Mouse (Mus musculus) spleen, adult 18-20 months (tissue): ENCODE results near the gene Pdia2.
A peak's percentile ranks its signal among the peaks of the same experiment; 100 is the strongest.
"Not testable (repeated sequence)": the region's sequence is repeated elsewhere in the genome, so short reads cannot be mapped to it uniquely, and the experiment has no call there.

ENCODE experiments used
- DNase-seq, 2 experiments: peaks; one replicate each; pipeline ENCODE4 v3.0.0; 2022; ENCODE audit warnings: mixed read lengths in 2 of 2

Gene Pdia2

GRCm38 (mm10) chr17:26200831-26201705 is 2.2 kb upstream of the Pdia2 start:
- DNase-seq: peak in 1 of 2 experiments; percentile 19

DNA sequence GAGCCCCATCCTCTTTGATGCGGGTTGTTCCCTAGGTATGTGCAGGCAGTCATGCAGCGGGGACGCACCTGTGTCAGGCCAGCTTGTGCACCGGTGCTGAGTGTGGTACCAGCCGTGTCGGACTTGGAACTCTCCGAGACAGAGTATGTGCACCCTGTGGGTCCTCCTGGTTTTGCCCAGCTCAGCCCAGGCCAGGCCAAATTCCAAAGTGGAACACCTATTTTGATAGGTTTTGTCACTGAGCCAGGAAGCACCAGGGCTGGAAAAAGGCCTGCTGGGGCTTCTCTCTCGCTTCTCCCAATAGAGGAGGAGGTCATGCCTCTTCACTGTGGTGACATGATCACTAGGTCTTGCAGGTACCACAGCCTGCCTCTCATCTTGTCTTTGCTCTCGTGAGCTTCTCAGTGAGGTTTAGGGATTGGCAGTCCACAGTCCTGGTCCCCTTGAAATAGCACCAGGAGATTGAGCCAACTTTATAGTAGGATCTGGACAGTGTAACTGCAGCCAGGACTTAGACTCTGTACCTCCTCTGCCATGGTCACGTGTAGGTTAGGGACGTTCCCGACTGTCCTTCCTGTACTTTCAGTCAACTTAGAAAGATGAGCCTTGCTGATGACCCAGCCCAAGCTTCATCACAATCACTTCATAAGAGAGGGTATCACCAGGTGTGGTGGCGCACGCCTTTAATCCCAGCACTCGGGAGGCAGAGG is 6.3 kb downstream of the Pdia2 start:
- no peak for DNase-seq

DNA sequence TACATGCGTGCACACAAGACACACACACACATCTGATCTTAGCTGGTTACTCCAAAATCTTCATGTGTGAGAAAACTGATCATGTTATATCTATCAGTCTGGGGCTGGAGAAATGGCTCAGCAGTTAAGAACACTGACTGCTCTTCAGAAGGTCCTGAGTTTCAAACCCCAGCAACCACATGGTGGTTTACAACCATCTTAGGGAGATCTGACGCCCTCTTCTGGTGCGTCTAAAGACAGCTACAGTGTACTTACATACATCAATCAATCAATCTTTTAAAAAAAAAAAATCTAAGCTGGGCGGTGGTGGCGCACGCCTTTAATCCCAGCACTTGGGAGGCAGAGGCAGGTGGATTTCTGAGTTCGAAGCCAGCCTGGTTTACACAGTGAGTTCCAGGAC is 7.4 kb downstream of the Pdia2 start:
- DNase-seq: not testable (repeated sequence)

DNA sequence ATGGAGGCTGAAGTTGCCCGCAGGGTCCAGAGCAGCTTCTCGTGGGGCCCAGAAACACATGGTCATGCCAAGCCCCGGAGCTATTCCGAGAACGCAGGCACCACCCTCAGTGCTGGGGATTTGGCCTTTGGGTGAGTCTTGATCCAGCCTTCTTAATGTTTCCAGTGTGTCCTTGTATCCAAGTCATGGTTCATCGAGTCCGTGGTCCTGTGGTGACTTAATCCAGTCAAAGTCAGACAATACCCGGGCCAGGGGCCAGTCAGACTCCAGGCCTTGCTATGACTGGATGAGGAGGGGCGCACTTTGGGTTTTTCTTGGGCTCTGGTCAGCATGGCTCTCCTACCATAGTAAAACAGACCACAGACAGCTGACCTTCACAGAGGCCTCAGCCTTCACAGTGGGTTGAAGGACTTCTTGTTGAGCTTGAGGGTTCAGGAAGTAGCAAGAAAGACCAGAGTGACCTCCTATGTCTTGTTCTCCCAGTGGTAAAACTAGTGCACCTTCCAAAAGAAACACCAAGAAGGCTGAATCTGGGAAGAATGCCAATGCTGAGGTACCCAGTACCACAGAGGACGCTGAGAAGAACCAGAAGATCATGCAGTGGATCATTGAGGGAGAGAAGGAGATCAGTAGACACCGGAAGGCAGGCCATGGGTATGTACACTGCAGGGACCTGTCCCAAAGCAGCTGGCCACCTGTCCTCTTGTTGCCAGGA is 10.6 kb downstream of the Pdia2 start:
- DNase-seq: no peak

- no peak for DNase-seq
Observed at GRCm38 (mm10) chr17:26187592-26187991, 11.3 kb downstream of the Pdia2 start.

DNA sequence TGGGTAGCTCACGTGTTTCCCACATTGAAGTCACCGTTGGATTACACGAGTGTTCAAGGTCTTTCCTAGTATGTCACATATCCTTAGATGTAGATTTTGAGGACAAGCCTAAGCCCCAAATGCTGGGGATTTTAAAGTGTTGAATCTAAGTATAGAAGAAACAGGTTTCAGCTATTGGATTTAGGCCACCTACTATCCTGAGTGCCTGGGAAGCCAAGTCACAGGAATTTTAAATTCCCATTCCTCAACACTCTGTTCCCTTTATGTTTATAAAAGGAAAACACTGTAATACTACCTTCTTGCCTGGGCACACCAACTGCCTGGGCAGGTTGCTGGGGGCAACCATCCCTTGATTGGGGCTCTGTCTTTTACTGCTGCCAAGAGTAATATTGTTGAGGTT is 17.7 kb downstream of the Pdia2 start:
- DNase-seq: no peak

GRCm38 (mm10) chr17:26178611-26179010 is 20.3 kb downstream of the Pdia2 start:
- no peak for DNase-seq

GRCm38 (mm10) chr17:26175248-26175647 is 23.6 kb downstream of the Pdia2 start:
- DNase-seq: not testable (repeated sequence)

DNA sequence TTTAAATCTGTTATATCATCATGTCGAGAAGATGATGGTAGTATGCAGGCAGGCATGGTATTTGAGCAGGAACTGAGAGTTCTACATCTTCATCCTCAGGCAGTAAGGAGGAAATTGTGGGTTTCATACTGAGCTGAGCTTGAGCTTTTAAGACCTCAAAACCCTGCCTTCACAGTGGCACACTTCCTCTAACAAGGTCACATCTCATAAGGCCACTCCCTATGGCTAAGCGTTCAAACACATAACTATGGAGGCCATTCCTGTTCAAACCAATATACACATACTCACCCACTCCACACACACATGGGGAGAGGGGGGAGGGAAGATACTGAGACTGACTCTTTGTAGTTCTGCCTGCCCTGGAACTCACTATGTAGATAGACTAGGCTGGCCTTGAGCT is 30.8 kb downstream of the Pdia2 start:
- peak; percentile 18 to 33 for DNase-seq

DNA sequence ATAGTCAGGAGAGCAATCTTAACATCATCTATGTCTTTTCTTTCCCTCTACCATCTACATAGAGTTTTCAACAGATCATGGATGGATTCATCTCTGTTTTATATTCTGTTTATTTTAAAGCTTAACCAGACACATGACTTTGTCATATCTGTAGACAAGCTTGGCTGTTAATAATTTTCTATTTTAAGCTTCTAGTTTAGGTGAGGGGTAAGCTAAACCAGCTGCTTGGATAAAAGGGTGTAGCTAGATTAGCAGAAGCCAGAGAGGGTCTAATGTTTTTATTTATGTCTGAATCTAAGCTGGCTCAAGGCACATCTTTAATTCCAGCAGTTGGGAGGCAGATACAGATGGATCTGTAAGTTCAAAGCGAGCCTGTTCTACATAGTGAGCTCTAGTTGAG is 36.2 kb downstream of the Pdia2 start:
- no peak for DNase-seq

DNA sequence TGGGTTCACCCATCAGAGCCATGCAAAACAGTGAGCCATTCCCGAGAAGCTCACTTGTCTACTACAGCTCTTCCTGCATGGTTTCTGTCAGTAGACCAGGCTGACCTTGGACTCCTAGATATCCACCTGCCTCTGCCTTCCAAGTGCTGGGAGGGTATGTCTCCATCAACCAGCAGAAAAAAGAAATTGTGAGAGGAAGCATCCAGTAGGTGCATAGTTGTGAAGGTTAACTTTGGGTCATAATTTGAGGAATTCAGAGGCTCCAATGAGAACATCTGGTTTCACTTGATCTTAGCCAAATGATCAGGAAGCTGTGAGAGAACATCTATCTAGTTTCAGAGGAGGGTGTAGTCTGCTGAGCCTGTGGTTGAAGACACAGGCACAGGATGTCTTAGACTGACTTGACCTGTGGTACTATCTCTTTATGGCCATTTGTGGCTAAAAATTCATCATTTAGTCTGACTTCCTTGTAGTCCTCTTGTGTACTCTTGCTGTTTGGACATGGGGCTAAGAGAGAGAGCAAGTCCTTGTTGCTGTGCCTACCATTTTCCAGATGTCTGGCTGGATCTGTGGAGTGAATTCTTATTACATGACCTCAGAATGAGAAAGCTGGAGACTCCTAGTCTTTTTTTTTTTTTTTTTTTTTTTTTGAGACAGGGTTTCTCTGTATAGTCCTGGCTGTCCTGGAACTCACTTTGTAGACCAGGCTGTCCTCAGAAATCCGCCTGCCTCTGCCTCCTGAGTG is 46.8 kb downstream of the Pdia2 start:
- no peak for DNase-seq

DNA sequence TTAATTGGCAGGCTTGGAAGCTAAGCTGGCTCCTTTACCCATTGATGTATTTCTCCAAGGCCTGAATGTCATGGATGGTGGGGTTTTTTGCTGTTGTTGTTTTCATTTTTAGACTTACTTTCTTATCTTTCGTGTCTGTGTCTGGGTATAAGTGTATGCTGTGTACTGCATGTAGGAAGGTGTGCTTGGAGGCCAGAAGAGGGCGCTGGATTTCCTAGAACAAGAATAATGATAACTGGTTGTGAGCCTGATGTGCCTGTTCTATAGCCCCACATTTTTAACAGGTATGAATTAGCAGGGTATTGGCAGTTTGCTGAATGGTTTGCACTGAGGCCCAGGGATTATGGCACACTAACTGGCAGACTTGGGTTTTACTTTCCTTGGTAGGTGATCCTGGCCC is 49.8 kb downstream of the Pdia2 start:
- no peak for DNase-seq
